Mouse (Mus musculus): ENCODE results near the gene Masp2. TPM values are rescaled to one million over a fixed set of nuclear protein-coding genes. Genes with fewer than 3 reads are reported as not detected.

Gene Masp2
- total RNA-seq, 2 experiments from 2014 or later = 1.1 to 1.6 TPM

GRCm38 (mm10) chr4:148600316-148600715 lies 2.0 kb upstream of the Masp2 start:
- DNase-seq = no peak

DNA sequence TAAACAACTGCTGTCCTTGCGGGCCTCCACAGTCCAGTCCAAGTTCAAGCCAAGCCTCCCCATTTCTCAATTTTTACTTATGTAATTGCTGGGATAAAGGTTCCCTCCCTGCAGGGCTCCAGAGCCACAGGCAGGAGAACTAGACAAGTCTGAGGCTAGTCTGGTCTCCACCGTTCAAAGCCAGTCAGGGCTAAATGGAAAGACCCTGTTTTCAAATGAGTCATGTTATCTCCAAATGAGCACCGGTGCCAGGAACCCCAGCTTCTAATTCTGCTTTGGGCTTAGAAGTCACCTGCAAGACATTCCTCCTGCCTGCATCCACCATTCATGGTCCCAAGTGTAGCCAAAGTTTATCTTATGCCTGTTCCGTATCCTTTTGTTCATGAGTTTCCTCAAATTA lies 483 bp upstream of the Masp2 start:
- DNase-seq = no peak

DNA sequence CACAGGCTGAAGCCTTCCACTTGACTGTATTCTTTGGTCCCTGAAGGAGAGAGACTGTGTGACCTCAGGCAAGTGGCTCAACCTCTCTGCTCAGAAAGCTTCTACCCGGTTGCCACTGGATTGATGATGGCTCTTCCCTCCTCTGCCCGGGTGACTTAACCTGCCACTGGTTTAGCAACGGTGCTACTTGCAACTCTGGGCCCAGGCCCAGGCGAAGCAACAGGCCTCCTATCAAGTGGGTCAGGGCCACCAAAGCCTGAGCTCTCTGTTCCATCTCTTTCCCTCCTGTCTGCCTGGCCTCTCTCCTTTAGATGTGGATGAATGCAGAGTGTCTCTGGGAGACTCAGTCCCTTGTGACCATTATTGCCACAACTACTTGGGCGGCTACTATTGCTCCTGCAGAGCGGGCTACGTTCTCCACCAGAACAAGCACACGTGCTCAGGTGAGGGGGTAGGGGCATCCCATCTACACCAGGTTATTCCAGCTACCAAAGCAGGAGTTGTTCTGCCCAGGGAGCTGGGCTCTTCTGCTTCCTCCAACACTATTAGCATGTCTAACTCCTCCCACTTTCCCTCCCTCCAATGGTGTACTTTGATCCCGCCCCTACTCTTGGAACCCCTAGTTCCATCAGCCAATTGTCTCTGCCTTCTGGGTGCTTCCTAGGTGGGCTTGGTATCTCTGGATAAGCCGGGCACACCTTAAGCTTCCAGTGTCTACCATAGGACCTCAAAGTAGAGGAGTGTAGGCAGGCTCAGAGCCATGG lies 1.2 kb downstream of the Masp2 start:
- peak; percentile 38 to 53 for DNase-seq

- peak; percentile 46 to 52 for DNase-seq
These were observed 1.8 kb downstream of the Masp2 start for GRCm38 (mm10) chr4:148604141-148604540.

GRCm38 (mm10) chr4:148604541-148605165 lies 2.3 kb downstream of the Masp2 start:
- DNase-seq = peak; percentile 77 to 78

DNA sequence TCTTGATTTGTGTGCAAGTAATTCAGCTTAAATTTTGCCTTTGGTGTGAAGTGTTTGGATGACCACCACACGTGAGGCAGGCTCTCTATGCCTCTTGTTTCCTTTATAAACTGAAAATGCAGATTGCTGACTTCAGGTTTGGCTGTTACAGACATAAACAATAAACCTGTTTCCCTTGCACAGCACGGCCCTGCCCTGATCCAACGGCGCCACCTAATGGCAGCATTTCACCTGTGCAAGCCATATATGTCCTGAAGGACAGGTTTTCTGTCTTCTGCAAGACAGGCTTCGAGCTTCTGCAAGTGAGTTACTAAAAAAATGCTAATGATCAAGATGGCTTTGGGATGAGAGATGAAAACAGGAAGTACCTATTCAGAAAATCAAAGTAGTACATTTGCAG lies 5.4 kb downstream of the Masp2 start:
- DNase-seq = peak; percentile 85 to 88

DNA sequence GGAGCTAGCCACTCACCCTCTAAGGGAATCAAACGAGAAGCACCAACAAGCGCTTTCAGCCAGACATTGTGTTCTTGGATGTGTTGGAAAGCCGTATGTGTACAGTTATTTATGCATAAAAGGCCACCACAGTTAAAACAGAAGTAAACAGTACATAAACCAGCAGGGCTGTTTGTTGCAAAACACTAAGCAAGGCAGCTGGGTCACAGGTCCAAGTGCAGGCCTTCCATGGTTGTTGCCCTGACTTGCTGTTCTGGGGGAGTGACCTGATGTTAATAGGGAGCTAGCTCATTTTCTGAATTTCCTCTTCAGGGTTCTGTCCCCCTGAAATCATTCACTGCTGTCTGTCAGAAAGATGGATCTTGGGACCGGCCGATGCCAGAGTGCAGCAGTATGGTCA lies 7.5 kb downstream of the Masp2 start:
- no peak for DNase-seq

DNA sequence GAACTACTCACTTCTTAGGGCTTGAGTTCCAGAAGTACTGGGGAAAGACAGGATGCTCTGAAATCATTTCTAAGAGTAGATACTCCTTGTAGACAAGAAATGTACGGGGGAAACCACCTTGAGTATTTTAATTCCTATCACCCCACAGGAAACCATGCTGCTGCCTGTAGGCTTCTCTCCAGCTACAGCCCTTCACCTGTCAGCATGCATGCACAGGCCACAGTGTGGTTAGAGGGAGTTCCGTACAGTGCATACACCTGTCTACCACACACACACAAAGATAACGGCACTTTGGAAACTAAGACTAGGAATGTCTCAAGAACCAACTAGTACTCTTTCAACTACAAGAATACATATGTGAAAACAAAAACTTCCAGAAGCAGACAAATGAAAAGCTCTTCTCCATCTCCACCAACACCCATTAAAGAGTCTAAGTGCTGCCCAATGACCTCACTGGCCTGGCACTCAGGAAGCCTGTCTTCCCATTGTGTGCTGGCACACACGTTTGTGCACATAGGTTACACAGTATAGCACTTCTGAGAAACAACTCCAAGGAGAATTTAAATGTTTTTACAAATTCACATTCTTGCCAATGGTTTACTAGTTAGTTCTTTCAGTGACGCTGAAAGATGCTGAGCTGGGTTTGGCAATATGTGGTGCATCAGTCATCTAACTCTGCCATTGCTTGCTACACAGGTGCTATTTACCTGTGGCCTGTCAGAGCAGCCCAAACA lies 8.4 kb downstream of the Masp2 start:
- DNase-seq = no peak

- DNase-seq = no peak
These were observed 10.2 kb downstream of the Masp2 start for GRCm38 (mm10) chr4:148612557-148612956.

DNA sequence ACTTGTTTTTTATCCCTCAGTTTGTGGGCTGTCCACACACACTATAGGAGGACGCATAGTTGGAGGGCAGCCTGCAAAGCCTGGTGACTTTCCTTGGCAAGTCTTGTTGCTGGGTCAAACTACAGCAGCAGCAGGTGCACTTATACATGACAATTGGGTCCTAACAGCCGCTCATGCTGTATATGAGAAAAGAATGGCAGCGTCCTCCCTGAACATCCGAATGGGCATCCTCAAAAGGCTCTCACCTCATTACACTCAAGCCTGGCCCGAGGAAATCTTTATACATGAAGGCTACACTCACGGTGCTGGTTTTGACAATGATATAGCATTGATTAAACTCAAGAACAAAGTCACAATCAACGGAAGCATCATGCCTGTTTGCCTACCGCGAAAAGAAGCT lies 11.4 kb downstream of the Masp2 start:
- no peak for DNase-seq

DNA sequence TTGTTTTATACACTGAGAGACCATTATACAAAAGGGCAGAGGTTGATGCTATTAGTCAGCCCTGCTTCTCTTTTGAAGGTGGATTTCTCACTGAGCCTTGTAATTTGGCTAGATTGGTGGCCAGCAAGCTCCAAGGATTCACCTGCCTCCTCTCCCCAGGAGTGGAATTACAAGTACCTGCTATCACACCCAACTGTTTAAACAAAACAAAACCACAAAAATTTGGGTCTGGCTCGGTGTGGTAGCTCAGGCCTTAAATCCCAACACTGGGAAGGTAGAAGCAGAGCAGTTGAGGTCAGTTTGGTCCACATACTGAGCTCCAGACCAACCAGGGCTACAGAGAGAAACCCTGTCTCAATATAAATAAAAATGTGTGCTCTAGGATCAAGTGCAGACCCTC lies 17.5 kb downstream of the Masp2 start:
- no peak for DNase-seq

- no peak for DNase-seq
These were observed 18.4 kb downstream of the Masp2 start for GRCm38 (mm10) chr4:148620718-148621117.

GRCm38 (mm10) chr4:148622485-148622884 lies 20.1 kb downstream of the Masp2 start:
- no peak for DNase-seq

GRCm38 (mm10) chr4:148623609-148624008 lies 21.3 kb downstream of the Masp2 start:
- DNase-seq = no peak

- no peak for DNase-seq
These were observed 22.7 kb downstream of the Masp2 start for GRCm38 (mm10) chr4:148625010-148625409.

- peak; percentile 62 to 68 for DNase-seq
These were observed 23.6 kb downstream of the Masp2 start for GRCm38 (mm10) chr4:148625756-148626622.

DNA sequence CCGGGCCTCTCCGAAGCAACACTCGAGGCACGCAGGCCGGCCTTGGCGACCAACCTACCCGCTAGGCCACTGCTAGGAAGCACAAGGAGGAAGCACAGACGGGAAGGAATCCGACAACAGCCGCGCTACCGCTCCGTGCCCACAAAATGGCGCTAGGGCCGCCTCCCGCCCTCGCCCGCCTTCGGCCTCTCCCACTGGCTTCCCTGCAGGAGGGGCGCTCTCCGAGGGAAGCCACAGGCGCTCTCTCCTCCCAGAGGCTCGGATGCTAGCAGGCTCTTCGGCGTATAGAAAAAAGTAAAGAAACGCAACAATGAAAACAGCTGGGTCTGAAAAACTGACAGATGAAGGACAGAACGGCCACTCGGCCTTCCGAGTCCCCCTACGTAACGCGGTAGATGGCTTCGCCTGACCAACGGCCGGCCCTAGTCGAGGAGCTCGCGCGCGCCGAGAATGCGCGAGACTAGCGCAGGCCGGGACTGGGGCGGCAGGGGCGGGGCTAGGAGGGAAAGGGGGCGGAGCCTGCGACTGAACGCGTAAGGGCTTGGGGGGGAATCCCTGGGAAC lies 24.4 kb downstream of the Masp2 start, which contains the start of gene Tardbp:
Gene Tardbp (minus strand): TSS at position 397 of the 563 bp plus-strand sequence.
- peak; percentile 97 to 99 for DNase-seq

DNA sequence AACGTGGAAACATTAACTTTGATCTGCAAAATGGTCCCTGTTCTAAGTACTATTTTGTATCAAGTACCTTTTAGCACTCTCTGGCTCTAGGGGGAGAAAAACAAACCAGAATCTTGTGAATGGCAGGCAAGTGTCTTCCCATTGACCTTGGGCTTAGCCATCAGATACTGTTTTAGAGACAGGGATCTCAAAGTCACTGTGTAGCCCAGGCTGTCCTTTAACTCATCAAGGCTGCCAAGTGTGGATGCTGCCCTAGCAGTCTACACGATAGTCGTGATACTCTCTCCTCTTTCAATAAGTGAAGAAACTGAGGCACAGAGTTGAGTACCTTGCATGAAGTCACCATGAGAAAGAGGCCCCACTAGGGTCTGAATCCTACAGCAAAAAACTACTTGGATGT lies 24.9 kb downstream of the Masp2 start:
- DNase-seq = no peak

- no peak for DNase-seq
These were observed 29.8 kb downstream of the Masp2 start for GRCm38 (mm10) chr4:148632013-148632692.

DNA sequence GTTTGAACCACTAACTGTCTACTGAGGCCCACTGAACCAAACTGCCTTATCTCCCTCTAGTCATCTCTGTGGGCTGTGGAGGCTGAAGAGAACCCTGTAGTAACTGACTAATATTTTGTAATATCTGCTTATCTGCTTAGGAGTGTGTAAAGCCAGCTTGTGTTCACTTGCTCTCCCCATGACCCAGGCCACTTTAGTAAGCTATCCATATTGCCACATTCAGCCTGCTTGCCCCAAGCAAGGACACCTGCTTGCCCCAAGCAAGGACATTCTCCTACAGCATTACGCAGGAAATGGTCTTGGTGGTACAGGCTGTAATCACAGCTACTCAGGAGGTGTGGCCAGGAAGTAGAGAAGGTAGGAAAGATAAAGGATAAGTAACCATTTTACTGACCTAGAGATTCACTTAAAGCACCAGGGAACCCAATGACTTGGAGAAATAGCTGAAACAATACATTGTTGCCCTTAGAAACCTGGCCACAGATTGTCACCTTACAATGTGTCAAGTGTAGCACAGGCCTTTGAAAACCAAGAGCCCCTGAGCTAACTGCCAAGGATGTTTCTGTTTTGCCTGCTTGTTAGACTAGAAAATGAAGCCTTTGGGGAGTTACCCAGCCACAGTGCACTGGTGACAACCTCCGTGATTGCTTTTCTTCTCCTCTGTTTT lies 31.2 kb downstream of the Masp2 start:
- peak in 1 of 2 experiments; percentile 22 for DNase-seq
